Mouse (Mus musculus) megakaryocyte, adult 5-6 weeks (primary cell): ENCODE results near the gene Fchsd2. TPM values are rescaled to one million over a fixed set of nuclear protein-coding genes. Genes with fewer than 3 reads are reported as not detected.

Experiments used
- ATAC-seq: 2 replicates; pipeline ENCODE4 v1.8.0; 2016; ENCODE audit warnings: mild to moderate bottlenecking, inconsistent platforms; ENCODE audit not compliant: poor library complexity, severe bottlenecking
- total RNA-seq, 2 experiments: library from RNA; stranded (forward) in 1 of 2; stranded (reverse) in 1 of 2; fragments of 153-499, 151-499 nt in 1 of 2; fragments of 221-1000, 200-1000 nt in 1 of 2; gene quantifications; 2 replicates each; pipeline versions ENCODE4 v1.2.3 to v1.2.4; 2015 to 2017

Gene Fchsd2
- total RNA-seq, 2 experiments from 2014 or later: 17.2 to 19.7 TPM

- peak; percentile 93 for ATAC-seq
Measured at GRCm38 (mm10) chr7:101310327-101311028, 217.8 kb downstream of the Fchsd2 start.

GRCm38 (mm10) chr7:101311061-101311460, 218.4 kb downstream of the Fchsd2 start:
- peak; percentile 29; the same call in 1 of the 2 replicates for ATAC-seq

GRCm38 (mm10) chr7:101313033-101313432, 220.4 kb downstream of the Fchsd2 start:
- no peak for ATAC-seq

- ATAC-seq: no peak
Measured at GRCm38 (mm10) chr7:101314396-101314795, 221.7 kb downstream of the Fchsd2 start.

- ATAC-seq: no peak
Measured at GRCm38 (mm10) chr7:101315699-101316098, 223.0 kb downstream of the Fchsd2 start.

GRCm38 (mm10) chr7:101316591-101317001, 223.9 kb downstream of the Fchsd2 start:
- peak; percentile 66 for ATAC-seq

- ATAC-seq: no peak
Measured at GRCm38 (mm10) chr7:101317014-101317413, 224.4 kb downstream of the Fchsd2 start, which contains the start of gene Stard10. Gene Stard10 (plus strand): TSS chr7:101317086.

- ATAC-seq: 0 out of 2 replicates have a peak, but pooled peaks have one; percentile 5
Measured at GRCm38 (mm10) chr7:101318848-101319247, 226.2 kb downstream of the Fchsd2 start.

DNA sequence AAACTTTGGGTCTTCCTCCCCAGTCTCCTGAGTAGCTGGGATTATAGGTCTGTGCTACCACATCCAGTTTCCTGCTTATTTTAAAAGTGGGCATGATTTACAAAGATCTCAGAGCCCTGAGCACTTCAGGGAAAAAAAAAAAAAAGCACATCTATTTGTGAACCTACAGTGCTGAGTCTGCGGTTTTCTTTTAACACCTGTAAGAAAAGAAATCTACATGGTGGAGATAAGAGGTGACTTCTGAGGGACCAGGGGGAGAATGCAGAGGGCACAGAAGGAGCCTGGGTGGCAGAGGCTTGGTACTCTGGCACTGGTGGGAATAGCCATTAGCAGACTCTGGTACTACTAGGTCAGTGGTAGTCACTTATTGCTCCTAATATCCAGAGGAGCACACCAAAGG, 227.1 kb downstream of the Fchsd2 start:
- no peak for ATAC-seq

DNA sequence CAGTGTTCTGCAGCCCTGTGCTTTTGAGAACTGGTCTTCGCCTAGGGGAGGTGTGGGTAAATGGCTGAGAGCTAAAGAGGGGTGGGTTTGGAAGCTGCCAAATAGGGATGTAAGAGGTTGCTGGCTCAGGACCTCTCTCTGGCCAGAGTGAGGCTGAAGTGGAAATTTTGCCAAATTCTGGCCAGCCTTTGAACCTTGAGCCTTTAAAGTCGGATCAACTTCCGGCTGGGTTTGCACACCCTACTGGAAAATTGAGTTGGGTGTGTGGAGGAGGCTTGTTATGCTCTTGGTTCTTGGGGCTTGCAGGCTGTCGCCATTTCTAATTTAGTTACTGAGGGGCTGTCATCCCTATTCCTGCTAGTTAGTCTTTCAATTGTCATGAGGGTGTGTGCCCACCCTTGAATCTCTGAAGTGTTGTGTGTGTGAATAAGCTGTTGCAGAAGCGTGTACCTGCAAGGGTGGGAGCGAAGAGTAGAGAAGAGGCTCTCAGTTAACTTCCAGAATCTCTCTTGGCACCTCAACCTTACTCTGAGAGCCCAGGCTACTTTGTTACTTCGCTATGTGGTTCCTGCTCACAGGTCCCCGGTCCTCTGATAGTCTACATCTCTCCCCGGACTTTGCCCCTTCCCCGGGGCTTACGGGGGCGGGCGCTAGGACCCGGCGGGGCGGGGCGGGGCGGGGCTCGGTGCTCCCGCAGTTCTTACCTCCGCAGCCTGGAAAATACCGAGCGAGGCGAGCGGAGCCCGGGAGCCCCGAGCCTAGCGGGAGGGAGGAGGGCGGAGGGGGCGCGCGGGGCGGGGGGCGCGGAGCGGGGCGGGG, 227.9 kb downstream of the Fchsd2 start:
- no peak for ATAC-seq

- ATAC-seq: peak; percentile 30
Measured at GRCm38 (mm10) chr7:101321218-101321827, 228.7 kb downstream of the Fchsd2 start.

DNA sequence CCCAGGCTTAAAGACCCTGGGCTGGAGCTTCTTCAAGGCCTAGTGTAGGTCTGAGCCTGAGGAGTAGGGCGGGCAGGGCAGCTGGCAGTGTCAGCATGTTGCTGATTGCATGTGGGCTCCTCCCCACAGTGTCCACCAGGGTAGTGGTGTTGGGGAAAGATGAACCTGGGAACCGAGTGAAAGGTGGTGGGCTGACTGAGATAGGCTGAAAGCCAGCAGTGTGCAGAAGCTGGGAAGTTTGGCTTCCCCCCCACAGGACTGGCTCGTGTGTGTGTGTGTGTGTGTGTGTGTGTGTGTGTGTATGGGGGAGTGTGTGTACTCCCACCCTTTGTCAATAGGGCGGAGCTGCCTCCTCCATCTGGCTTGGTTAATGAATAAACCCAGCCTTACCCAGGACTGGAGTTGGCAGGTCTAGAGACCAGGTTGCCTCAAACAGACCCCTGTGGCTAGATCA, 230.5 kb downstream of the Fchsd2 start:
- no peak for ATAC-seq

DNA sequence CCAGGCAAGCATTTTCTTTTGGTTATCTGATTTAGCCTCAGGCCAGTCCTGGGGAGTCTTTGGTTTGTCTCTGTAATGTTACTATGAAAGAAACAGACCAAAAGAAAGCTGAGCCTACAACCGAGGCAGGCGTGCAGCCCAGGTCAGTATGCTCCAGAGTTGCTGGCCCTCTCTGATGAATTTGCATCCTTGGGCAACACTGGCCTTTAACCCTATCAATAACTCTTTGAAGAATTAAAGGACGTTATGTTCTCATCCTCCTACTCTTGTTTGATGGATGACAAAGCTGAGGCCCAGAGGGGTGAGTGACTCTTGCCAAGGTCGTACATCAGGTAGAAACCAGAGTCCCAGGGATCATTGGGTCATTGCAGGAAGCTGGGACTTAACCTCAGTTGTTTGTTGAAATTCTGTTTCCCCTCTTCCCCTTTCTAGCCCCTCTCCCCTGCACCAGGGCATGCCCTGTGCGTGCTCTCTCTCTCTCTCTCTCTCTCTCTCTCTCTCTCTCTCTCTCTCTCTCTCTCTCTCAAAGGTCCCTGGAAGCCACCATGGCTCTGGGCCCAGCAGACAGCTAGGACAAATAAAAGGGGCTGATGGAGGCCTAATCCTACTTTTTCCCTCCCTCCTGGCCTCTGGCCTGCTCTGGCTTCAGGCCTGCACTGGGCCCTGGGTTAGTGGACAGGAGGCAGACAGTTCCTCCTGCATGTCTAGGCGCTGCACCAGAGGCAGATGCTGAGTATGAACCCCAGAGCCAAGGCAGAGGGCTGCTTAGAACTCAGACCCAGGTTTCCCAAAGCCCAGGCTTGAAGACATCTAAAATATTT, 231.7 kb downstream of the Fchsd2 start:
- no peak for ATAC-seq

GRCm38 (mm10) chr7:101326006-101326405, 233.3 kb downstream of the Fchsd2 start:
- ATAC-seq: no peak

GRCm38 (mm10) chr7:101327263-101327662, 234.6 kb downstream of the Fchsd2 start:
- no peak for ATAC-seq

DNA sequence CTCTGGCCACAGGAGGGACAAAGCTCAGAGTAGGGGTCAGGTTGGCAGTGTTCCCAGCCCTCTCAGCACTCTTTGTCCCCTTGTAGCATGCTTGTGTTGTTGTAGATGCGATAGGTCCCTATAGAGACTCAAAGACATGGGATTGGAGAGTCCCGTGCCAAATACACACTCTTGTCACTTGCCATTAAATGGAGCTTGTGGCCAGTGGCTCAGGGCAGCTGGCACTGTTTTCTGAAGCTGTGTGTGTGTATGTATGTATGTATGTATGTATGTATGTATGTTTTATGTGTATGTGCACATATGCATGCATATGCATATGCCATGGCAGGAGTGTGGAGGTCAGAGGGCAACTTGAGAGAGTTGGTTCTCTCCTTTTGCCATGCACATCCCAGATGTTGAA, 235.1 kb downstream of the Fchsd2 start:
- no peak for ATAC-seq

GRCm38 (mm10) chr7:101328621-101329158, 236.0 kb downstream of the Fchsd2 start:
- no peak for ATAC-seq

DNA sequence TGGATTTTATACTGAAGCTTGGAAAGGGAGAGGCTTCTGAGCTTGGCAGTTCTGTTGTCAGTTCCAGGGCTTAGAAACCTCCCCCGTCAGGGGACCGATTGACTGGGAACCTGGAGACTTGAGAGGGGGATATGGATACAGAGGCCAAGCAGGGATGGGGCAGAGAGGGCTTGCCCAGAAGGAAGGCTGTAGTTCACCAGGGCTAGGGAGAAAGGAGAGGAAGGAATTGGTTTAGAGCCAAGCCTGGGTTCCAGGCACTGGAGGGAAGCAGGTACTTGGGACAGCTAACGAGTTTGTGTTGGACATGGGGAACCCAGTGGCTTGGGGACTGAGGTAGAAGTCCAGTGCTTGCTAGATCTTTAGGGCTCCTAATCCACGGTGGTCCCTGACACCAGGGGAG, 236.9 kb downstream of the Fchsd2 start:
- ATAC-seq: no peak

- ATAC-seq: no peak
Measured at GRCm38 (mm10) chr7:101330074-101330840, 237.6 kb downstream of the Fchsd2 start.

DNA sequence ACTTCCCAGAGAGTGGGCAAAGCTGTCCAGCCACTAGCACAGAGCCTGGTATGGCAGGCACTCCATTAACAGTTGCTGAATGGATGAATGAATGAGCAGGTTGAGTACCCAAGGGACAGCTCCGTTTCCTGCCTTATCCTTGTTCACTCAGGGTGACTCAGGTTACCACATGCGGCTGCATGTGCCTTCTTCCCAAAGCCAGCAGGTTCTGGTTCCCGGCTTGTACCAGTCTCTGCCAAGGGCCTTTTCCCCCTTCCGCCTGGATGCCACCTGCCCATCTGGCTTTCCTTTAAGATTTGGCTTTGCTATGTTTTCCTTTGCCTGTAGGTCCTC, 238.1 kb downstream of the Fchsd2 start:
- ATAC-seq: no peak
